Mouse (Mus musculus) urinary bladder, postnatal 4 days (tissue): ENCODE measurements around the gene Cdk2ap2.
"Not testable (repeated sequence)": the region's sequence is repeated elsewhere in the genome, so short reads cannot be mapped to it uniquely, and the experiment has no call there.

Source experiments
- DNase-seq, 2 experiments: peaks; one replicate each; pipeline ENCODE4 v3.0.0; 2021 to 2022; ENCODE audit warnings: low spot score in 2 of 2

Cdk2ap2 gene

GRCm38 (mm10) chr19:4096642-4097440, at the start of gene Cdk2ap2:
Cdk2ap2 (plus strand) TSS chr19:4097182.
- DNase-seq: peak; percentile 99 to 100

GRCm38 (mm10) chr19:4047859-4048258, 49.1 kb upstream of the Cdk2ap2 start:
- peak; percentile 38 to 81 for DNase-seq

- DNase-seq: not testable (repeated sequence)
Measured at GRCm38 (mm10) chr19:4049069-4049468, 47.9 kb upstream of the Cdk2ap2 start.

- no peak for DNase-seq
Measured at GRCm38 (mm10) chr19:4051016-4051415, 46.0 kb upstream of the Cdk2ap2 start.

- peak; percentile 37 to 83 for DNase-seq
Measured at GRCm38 (mm10) chr19:4051741-4052515, 45.1 kb upstream of the Cdk2ap2 start.

- DNase-seq: no peak
Measured at GRCm38 (mm10) chr19:4052516-4053030, 44.4 kb upstream of the Cdk2ap2 start.

- DNase-seq: no peak
Measured at GRCm38 (mm10) chr19:4054613-4055012, 42.4 kb upstream of the Cdk2ap2 start.

- no peak for DNase-seq
Measured at GRCm38 (mm10) chr19:4055216-4055946, 41.6 kb upstream of the Cdk2ap2 start.

GRCm38 (mm10) chr19:4055947-4056693, 40.9 kb upstream of the Cdk2ap2 start:
- no peak for DNase-seq

- no peak for DNase-seq
Measured at GRCm38 (mm10) chr19:4056727-4057126, 40.3 kb upstream of the Cdk2ap2 start.

- DNase-seq: no peak
Measured at GRCm38 (mm10) chr19:4057389-4057788, 39.6 kb upstream of the Cdk2ap2 start.

GRCm38 (mm10) chr19:4057962-4058361, 39.0 kb upstream of the Cdk2ap2 start:
- no peak for DNase-seq

- DNase-seq: no peak
Measured at GRCm38 (mm10) chr19:4058581-4058980, 38.4 kb upstream of the Cdk2ap2 start.

GRCm38 (mm10) chr19:4059069-4059740, 37.8 kb upstream of the Cdk2ap2 start, which contains the start of gene Gstp3:
Gstp3 (minus strand) TSS chr19:4059569.
- no peak for DNase-seq

GRCm38 (mm10) chr19:4060044-4060898, 36.7 kb upstream of the Cdk2ap2 start:
- DNase-seq: not testable (repeated sequence)

- no peak for DNase-seq
Measured at GRCm38 (mm10) chr19:4060899-4061465, 36.0 kb upstream of the Cdk2ap2 start.

- DNase-seq: not testable (repeated sequence)
Measured at GRCm38 (mm10) chr19:4063357-4063756, 33.6 kb upstream of the Cdk2ap2 start.

GRCm38 (mm10) chr19:4064501-4064900, 32.5 kb upstream of the Cdk2ap2 start:
- DNase-seq: not testable (repeated sequence)

GRCm38 (mm10) chr19:4066280-4066679, 30.7 kb upstream of the Cdk2ap2 start:
- DNase-seq: no peak
